Mouse (Mus musculus) duodenum, adult 2 months (tissue): ENCODE results near the gene Olfr862. TPM values are rescaled to one million over a fixed set of nuclear protein-coding genes. Genes with fewer than 3 reads are reported as not detected.

Experiments
- polyA plus RNA-seq: library from polyadenylated mRNA; depleted of rRNA; stranded (reverse); fragments of >200 nt; gene quantifications from 2 replicates; pipeline ENCODE4 v1.2.3, GENCODE M21; 2012; ENCODE audit warnings: low replicate concordance; rRNA removed

Olfr862 gene
- not detected in 2 replicates for polyA plus RNA-seq

GRCm38 (mm10) chr9:19887904-19888303, at the start of gene Olfr862:
TSS of gene Olfr862 (minus strand) at chr9:19888004.

DNA sequence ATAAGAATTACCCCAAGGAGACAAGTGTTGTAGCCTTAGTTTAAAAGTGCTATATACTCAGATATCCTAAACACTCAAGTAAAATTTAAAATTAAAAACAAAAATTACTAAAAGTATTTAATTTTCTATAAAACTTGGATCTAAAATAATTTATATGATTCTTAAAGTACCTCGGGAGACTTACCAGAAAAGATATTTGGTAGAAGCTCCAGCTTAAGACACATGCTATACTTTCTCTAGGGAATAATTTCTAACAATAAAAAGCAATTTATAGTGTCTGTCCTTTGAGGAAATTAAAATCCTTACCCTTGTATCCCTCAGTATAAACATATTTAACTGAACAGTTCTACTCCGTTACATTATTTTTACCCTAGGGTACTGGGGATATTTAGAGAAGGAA, 28.8 kb upstream of the Olfr862 start, which contains the start of gene Olfr77:
Gene Olfr77 (plus strand): TSS at position 301 of the 400 bp plus-strand sequence.

DNA sequence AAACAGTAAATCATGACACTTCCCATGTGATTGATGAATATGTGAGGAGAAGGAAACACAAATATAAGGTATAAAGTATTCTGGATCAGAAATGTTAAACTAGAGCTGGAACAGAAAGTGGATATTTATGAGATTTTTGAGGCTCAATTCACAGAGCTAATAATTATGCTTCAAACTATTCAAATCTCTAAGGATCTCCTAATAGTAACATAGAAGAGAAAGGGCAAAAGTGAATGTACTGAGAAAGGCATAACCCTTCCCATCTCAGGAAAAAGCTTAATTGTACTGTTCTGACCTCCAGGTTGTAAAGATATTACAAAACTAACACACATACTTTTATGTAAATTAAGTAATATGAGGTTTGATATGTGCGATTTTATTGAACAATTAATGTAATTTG, 38.2 kb downstream of the Olfr862 start, which contains the start of gene Olfr860:
Gene Olfr860 (minus strand): TSS at position 101 of the 400 bp plus-strand sequence.

Other genes starting within 250 kb of the Olfr862 start
- gene Olfr857, start 178.6 kb downstream of the Olfr862 start, polyA plus RNA-seq, result not detected in 2 replicates
- not detected in 2 replicates for gene Olfr58, start 107.7 kb downstream of the Olfr862 start, polyA plus RNA-seq
- not detected in 2 replicates for gene Olfr859, start 83.1 kb downstream of the Olfr862 start, polyA plus RNA-seq
- not detected in 2 replicates for gene Olfr860, start 38.3 kb downstream of the Olfr862 start, polyA plus RNA-seq
- not detected in 2 replicates for gene Olfr77, start 28.9 kb upstream of the Olfr862 start, polyA plus RNA-seq
- not detected in 2 replicates for gene Olfr866, start 140.0 kb upstream of the Olfr862 start, polyA plus RNA-seq
- gene Olfr867, start 169.6 kb upstream of the Olfr862 start, polyA plus RNA-seq, result not detected in 2 replicates
- not detected in 2 replicates for gene Olfr868, start 210.6 kb upstream of the Olfr862 start, polyA plus RNA-seq
- gene Olfr869, start 241.0 kb upstream of the Olfr862 start, polyA plus RNA-seq, result not detected in 2 replicates